Mouse (Mus musculus) kidney, adult 9 months (tissue): ENCODE measurements around the gene Slc6a9.
A peak's percentile ranks its signal among the peaks of the same experiment; 100 is the strongest.

ENCODE experiments used
- DNase-seq: peaks from one replicate; pipeline ENCODE4 v3.0.0; 2022

The Slc6a9 gene

DNA sequence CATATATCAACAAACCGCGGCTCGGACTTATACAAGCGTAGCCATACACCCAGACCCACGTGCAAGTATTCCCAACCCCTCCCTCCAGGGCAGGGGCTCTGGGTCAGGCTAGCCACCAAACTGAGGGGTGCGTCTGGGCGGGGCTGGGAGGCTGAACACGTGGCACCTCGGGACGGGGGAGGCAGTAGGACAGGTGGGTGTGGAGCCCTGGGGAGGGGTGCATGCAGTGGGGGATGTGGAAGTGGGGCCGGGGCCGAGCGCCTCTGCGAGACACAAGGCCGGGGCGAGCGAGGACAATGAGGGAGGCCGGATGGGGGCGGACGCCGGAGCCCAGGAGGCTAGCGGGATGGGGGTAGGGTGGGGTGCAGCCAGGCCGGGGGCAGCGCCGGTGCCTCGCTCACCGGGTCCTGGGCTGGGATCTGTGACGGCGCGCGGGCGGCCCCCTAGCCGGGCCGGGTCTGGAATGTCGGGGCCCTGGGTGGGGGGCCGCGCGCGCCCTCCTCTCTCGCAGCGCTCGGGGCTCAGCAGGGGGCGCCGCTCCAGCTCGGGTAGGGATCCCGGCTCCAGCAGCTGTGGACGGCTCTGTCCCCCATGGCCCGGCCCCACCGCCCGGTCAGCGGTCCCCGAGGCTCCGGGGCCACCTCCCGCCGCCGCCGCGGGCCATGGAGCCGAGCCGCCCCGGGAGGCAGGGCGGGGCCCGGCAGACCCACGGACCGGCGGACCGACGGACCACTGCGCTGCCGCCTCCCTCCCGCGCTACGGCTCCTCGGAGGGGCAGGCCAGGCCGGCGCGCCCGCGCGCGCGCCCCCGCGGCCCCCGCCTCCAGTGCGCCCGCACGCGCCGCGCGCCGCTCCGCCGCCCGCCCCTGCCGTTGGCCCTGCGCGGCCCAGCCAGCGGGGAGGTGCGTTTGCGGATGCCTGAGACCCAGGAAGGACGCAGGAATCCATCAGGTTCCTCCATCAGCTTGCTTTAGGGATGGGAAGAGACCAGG, 48.7 kb downstream of the Slc6a9 start, which contains the start of gene B4galt2:
B4galt2 (minus strand) TSS at position 787 of the 991 bp plus-strand sequence.
- peak; percentile 28 for DNase-seq

DNA sequence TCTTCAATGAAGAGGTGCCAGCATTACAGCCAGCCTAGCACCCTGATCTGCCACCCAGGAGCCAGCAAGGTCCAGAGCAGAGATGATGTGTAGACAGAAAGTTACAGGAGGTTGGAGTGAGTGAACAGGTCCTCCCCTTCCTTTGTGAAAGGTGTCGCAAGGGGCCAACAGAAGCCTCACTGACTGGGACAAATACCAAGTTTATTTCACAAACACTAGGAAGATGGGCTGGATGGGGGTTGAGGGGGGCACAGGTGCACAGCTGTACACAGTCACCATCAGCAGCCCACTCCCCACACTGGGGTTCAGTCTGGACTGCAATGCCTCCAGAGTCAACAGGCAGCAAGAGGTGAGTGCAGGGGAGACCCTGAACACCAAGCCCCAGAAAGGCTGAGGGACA, 49.8 kb downstream of the Slc6a9 start:
- DNase-seq, result no peak

DNA sequence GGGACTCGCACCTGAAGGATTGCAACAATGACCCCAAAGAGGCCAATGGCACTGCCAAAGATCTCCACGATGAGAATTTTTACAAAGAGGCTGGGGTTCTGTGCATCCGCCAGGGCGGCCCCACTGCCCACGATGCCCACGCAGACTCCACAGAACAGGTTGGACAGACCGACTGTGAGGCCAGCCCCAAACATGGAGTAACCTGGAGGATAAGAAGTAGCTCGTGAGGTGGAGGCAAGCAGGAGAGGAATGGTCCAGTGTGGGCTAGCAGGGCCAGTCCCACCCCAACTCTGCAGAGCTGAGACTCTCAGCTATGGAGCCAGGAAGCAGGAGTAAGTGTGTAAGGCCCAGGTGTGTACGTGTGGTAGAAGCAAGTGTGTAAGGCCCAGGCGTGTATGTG, 50.8 kb downstream of the Slc6a9 start:
- DNase-seq, result no peak

DNA sequence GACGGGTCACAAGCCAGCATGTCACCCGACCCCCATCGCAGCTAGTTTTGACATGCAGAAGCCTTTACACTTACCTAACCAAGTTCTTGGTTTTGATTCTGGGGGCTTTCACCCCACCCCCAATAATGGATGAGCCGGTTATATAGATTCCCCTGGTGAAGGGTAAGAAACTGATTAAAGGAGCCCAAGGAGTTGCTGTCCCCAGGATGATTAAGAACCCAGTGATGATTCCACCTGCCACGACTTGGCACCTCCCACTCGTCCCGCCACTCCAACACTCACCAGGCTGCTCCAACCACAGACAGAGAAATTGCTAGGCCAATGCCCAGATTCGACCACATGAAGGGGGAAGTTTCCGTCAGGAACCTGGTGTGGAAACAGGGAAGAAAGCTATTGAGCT, 51.7 kb downstream of the Slc6a9 start:
- DNase-seq, result no peak

DNA sequence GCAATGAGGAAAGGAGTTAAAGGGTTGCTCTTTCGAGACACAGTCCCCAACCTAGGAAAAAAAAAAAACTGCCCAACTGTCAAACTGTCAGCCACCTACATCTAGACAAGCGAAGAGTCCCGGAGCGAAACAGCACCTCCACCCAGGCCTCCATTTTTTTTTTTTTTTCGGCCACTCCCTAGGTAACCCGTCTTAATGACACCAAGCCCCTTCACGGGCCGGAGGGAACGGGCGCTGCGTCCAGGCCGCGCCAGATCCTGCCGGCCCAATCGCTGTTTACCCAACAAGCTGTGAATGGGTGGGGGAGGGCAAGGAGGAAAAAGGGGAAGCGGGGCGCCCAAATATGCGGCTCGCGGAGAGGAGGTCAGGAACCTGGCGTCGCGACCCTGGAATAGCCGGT, 52.3 kb downstream of the Slc6a9 start:
- peak; percentile 42 for DNase-seq

DNA sequence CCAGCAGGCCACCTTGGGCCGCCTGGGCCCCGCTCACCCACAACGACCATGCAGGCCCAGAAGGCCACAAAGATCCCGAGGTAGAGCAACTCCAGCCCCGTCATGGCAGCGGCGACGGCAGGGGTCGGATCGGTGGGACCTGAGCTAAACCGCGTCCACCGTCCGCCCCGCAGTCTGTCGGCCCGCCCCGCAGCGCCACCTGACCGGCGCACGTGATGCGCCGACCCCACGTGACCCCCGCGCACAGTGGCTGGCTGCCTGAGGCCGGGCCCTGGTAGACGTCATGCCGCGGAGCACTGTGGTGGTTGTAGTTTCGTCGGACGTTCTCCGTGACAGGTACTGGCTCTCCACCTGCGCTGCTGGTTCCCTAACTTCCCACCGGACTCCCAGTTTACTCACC, 52.8 kb downstream of the Slc6a9 start, which contains the start of gene Atp6v0b:
Atp6v0b (minus strand) TSS at position 201 of the 400 bp plus-strand sequence.
- DNase-seq, result peak; percentile 96

DNA sequence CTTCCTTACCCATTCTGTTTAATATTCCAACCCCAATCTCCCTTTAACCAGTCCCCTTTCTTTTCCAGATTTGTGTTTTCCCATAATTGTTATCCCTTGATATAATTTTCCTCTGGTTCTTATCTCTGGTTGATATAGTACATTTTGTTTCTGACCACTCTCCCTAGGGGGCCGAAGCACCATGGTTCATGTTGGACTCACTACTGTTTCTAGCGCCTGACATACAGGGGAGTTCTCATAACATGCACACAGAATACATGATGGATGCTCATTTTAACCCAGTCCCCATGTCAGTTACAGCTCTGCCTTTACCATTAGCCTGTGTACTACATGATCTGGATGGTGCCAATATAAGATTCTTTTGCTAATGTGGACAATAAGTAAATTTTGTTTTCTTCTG, 53.6 kb downstream of the Slc6a9 start:
- DNase-seq, result no peak

DNA sequence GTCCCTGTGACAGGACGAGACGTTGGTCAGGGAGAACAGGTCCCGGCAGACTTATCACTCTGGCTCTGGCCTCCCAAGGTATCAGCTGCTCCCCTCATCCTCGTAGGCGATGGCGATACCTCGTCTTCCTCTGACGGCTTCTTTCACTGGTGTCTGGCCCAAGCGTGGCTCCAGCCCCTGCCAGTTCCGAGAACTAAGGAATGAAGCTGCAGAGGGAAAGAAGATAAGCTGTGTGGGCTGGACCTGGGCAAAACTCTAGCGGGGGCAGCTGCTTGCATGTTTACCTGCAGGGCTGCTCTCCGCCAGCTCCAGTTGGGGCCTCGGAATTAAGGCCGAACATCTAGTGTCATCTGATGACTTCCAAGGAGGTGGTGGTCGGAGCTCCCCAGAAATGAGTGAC, 55.2 kb downstream of the Slc6a9 start:
- no peak for DNase-seq

DNA sequence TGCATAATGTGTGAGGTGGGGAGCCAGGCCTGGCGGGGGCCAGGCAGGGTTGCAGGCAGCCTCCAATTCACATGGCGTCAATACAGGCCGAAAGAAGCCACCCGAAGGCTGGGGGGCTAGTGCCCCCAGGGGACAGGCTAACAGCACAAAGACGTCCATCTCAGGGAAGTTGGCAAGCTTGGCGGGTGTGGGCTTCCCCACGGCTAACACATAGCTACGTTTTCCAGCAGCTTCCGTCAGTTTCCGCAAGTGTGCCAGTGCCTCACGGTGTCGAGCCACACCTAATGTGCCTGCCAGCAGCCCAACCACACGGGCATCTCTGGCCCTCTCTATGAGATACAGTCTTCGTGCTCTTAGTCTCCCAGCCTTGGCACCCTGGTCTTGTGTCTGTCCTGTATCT, 55.7 kb downstream of the Slc6a9 start:
- no peak for DNase-seq

DNA sequence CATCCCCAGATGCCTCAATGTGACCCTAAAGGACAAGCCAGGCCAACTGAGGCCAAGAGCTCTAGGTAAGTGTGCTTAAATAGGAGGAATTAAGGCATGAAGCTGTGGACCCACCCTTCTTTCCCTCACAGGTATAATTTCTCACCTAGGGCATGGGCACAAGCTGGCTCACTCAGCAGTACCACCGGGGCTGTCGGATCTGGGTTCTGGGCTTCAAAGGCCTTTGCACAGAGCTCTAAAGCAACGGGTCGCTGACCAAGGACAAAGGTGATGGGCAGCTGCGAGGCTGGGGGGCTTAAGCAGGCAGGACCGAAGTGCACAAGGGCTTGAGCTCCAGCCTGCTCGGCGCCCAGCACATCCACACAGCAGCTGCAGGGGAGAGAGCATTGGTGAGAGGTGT, 56.4 kb downstream of the Slc6a9 start:
- DNase-seq, result no peak

DNA sequence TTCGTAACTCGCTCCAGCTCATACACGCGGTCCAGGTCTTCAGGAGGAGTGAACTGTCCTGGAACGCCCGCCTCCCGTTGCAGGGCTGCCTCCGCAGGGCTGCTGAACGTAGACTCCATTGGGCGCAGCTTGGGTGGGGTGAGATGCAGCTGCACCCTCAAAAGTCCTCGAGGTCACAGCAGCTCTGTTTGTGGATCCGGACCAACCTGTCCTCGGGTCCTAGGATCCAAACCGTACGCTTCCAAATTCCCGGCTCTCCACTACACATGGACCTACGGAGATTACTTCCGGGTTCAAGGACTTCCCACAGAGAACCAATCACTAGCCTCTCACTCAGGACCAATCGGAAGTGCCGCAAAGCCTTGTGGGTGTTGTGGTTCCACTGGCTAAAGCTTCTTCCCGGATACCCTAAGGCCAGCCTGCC, 57.4 kb downstream of the Slc6a9 start, which contains the start of gene Dph2:
Dph2 (minus strand) TSS at position 295 of the 424 bp plus-strand sequence.
- DNase-seq, result peak; percentile 90

DNA sequence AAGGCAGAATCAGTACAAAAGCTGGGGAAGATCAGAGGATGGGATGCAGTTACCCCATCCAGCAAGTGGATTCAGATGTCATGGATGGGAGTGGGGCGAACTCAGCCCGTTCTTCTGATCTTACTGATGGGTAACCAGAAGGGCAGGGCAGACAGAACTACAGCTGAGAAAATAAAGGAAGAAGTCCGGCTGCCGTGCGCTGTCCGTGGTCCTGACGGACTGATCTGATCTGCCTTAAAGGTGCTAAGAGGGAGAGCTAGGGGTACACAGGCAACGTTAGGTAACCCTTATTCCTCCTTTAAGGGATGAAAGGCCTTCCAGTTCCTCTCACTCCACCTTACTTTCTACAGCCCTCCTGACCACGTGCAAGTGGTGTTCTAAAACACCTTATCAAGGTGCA, 59.1 kb downstream of the Slc6a9 start:
- peak; percentile 56 for DNase-seq

DNA sequence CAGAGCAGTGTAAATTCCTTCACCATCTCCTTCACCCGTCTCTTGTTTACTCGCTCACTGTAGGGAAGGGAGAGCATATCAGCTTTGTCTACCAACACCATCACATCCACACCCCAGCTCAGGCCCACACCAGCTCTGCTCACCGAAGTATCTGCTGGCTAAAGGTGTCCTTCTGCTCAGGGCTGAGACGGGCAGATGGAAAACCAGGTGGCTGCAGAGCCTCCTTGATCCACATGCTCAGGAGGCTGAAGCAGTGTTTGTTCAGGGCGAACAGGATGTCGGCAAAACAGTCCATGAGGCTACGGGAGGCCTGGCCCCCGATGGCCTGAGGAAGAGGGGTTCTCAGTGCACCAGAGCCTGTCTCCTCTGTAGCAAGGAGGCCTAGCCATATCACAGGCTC, 60.3 kb downstream of the Slc6a9 start:
- DNase-seq, result no peak

DNA sequence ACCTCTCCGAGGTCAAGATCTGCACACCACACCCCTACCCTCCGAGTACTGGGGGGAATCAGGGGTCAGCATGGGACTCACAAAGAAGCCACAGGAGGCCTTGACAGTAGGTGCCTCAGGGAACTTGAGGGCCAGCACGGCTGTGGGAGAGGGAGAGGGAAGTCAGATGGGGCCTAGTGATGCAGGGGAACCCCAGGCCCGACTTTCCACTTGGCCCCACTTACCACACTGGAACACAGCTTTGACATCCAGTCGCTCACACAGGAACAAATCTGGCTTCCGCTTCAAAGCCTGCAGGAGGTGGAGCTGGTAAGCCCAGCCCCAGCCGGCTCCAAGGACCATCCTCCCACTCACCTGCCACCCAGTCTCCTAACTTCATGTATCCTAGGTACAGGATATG, 61.0 kb downstream of the Slc6a9 start:
- no peak for DNase-seq

DNA sequence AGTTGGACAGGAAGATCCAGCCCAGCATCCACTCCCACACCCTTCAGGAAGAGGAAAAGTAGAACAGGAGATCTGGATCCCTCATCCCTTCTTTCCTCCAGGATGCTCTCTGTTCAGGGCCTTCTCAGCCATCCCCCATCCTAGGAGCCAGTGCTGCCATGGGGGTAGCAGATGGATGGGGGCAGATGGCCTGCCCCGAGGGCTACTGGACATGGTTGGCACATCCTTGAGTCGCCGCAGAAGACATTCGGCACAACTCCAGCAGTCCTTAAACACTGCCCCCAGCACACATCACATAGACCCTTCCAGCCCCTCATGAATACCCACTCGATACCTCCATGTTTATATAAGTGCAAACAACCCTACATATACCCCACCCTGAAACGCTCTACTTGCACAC, 61.7 kb downstream of the Slc6a9 start:
- no peak for DNase-seq

DNA sequence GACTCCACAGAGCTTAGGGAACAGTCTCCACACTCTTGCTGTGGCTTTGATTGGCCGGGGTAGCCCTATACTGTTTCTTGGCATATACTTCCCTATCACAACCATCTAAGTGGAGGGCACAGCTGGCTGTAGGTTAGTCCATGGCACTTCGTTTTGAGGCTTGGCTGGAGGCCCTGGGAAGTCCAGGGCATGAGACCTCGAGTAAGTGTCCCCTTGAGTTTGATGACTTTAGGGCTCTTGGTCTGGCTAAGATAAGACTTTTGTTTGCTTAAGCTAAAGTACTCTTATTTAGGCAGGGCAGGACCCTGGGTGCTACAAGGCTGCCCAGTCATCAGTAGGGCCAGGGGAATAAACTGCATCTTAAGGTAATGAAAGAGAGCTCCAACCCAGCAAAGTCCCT, 63.8 kb downstream of the Slc6a9 start:
- DNase-seq, result no peak

DNA sequence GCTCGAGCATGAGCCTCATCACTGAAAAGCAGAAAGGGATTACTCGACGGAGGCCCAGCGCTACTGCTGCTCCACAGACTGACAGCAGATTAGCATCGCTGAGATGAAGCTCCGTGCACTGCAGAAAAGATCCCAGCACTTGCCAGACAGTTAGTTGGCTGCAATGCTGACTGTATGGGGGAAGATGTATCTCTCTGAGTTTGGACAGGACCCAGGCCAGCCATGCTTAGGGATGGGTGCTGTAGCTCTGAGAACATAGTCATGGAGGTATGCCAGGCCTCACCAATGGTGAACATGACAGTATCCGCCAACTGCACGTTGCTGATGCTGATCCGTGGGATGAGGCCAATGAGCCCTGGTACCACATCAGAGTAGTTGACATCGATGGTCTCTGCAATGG, 69.8 kb downstream of the Slc6a9 start:
- no peak for DNase-seq

DNA sequence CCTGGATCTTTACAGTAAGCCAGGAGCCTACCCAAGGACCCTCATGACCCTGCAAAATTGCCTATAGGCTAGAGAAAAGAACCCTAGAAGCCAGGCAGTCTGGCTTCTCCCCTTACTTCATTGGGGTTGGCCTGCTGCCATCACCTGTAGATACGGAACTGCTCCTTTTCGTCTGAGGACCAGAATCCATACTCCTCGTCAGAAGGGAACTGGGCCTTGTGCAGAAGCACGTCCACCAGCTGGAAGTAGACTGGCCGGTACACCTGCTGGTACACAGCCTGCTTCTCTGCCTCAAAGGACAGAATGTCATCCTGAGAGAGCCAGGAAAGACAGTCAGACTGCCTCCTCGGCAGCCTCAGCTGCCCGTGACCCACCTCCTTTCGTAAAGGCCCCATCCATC, 70.5 kb downstream of the Slc6a9 start:
- DNase-seq, result no peak

DNA sequence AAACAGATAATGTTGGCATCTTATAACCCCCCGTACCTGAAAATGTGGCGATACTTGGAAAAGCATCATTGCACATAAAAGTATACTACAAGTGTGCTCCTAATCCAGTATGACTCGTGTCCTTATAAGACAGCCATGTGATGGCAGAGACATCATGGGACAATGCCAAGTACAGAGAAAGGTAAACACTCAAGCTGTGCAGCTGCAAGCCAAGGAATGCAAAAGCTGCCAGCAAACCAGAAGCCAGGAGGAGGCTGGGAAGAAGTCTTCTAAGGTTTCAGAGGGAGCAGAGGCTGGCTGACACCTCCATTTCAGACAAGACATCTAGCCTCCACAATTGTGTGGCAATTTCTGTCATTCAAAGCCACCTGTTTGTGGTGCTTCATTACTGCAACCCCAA, 71.9 kb downstream of the Slc6a9 start:
- no peak for DNase-seq

DNA sequence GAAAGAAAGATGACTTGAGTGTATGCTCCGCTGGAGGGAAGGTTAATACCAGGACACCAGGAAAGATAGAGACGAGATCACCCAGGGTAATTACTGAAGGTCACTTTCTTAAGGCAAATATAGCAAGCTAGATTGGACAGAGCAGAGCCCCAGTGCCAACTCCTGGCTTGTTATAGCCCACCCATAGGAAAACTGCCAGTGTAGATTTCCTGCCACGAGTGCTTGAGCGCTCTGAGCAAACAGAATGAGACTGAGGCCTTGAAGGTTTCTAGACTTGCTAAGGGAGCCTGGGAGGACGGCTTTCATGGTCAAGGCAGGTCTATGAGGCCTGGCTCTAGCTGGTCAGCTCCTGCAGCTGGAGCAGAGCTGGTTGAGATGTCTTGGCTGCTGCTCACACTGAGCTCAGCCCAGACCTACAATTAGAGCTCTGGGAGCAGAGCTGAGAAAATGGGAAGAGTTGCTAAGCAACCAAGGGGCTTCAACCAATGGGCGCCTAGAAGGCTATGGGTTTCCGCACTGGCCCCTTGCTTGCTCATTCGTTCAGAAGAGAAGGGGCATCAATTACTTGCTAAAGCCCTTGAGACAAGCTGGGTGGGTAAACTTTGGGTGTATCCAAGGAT, 74.6 kb downstream of the Slc6a9 start:
- DNase-seq, result no peak

DNA sequence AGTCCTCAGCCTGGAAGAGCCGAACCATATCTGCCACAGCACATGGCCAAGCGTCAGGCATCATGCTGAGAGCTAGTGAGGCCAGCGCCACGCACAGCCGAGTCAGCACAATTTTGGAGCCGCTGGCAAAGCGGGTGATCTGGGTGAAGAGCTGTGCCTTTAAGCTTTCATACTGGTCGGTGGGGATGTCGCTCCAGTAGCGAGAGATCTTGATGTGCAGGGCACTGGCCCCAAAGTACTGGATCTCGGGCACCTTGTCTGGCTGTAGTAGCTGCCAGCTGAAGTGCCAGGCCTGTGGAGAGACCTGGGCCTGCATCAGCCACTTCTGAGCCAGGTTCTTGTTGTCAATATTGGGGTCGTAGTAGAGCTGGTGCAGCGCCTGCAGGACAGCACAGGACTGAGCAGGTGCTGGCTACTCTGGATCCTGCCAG, 77.8 kb downstream of the Slc6a9 start:
- DNase-seq, result no peak

DNA sequence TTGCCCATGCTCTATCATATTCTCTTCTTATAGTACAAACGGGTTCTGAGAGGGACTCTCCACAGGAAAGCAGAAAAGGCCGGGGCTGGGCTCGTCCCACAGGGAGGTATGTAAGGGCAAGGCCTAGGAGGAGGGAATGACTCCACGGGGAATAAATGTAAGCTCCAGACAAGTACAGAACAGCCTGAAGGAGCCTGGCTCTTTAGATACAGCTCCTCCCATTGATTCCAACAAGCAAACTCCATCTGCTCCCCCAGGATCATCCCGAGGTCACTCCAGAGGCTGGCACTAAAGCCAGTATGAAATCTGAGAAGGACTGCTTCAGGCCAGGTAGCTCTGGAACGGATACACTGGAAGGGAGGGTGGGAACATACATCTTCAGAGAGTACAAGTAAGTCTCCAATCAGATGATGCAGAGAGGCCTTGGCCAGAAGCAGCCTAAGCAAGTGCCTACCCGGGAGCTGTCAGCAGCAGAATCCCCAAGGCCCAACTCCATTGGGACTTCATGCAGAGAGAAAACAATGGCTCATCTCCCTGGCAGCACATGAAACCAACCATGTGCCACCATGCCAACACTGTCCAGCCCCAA, 78.5 kb downstream of the Slc6a9 start:
- no peak for DNase-seq

DNA sequence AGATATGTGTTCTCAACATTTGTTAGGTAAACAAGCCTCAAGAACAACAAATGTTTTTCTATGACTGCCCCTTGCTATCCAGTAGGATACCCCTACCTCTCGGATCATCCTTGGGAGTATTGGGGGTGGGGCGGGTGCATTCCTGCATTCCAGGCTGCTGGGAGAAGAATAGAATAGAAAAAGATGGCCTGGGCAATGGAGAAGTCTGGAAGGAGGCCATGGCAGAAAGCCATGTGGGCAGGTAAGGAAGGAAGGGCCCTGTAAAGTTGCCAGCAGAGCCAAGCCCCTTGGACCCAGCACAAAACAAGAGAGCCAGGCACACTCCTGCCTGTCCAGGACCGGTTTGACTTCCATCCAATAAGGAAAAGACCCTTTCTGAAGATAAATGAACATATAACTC, 79.1 kb downstream of the Slc6a9 start:
- peak; percentile 77 for DNase-seq

DNA sequence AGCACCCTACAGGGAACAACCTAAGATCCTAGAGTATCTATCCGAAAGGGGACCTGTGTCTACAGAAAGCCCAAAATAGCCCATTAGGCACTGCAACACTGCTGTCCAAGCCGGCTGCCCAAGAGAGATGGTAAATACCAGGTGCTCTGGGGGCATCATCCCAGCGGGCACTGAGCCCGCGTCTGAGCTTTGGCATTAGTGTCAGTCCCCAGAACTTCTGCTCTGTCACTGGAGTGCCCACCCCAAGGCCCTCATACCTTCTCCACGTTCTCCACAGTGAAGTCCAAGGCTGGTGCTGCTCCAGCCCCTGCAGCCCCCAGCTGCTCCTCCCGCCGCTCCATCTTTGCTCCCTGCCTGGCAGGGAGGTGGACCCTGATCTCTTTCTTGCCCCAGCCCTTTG, 79.7 kb downstream of the Slc6a9 start:
- no peak for DNase-seq
